Mouse (Mus musculus) heart, postnatal 0 days (tissue): ENCODE data around the gene Mttp. TPM values are rescaled to one million over a fixed set of nuclear protein-coding genes. Genes with fewer than 3 reads are reported as not detected.
A peak's percentile ranks its signal among the peaks of the same experiment; 100 is the strongest.

ENCODE experiments used
- ATAC-seq: fragments of 200-750 bp; cut with Nextera tagmentation; 2 replicates; pipeline ENCODE4 v1.8.0; 2017; ENCODE audit warnings: low read depth, moderate number of reproducible peaks, moderate library complexity; ENCODE audit not compliant: insufficient read depth
- DNase-seq: peaks from one replicate; pipeline ENCODE4 v3.0.0-alpha.2; 2016; ENCODE audit warnings: low spot score
- H3K27ac ChIP-seq: fragments of 300-500 bp; sonication (generic); 2 replicates; pipeline ENCODE4 v1.5.1; 2014; ENCODE audit warnings: low read depth, mild to moderate bottlenecking
- H3K27me3 ChIP-seq: fragments of 300-500 bp; sonication (generic); 2 replicates; pipeline ENCODE4 v1.6.1; 2014; ENCODE audit warnings: low read length, mixed read lengths; ENCODE audit not compliant: control insufficient read depth, insufficient read depth
- H3K36me3 ChIP-seq: fragments of 300-500 bp; sonication (generic); replicated peaks from 2 replicates; pipeline ENCODE4 v1.6.1; 2014; ENCODE audit warnings: low read length, mixed read lengths; ENCODE audit not compliant: control insufficient read depth, insufficient read depth
- H3K4me1 ChIP-seq: fragments of 300-500 bp; sonication (generic); 2 replicates; pipeline ENCODE4 v1.6.1; 2014; ENCODE audit warnings: antibody characterized with exemption; ENCODE audit not compliant: control insufficient read depth, insufficient read depth
- H3K4me2 ChIP-seq: fragments of 300-500 bp; sonication (generic); 2 replicates; pipeline ENCODE4 v1.6.1; 2014; ENCODE audit warnings: low read depth, mild to moderate bottlenecking, low read length, moderate library complexity
- H3K4me3 ChIP-seq: fragments of 300-500 bp; sonication (generic); 2 replicates; pipeline ENCODE4 v1.5.1; 2014; ENCODE audit warnings: low read depth, low read length
- H3K9ac ChIP-seq: fragments of 300-500 bp; sonication (generic); replicated peaks from 2 replicates; pipeline ENCODE4 v1.6.1; 2014; ENCODE audit warnings: low read depth, low read length, mixed read lengths
- H3K9me3 ChIP-seq: fragments of 300-500 bp; sonication (generic); replicated peaks from 2 replicates; pipeline ENCODE4 v1.6.1; 2016; ENCODE audit warnings: low read length; ENCODE audit not compliant: control insufficient read depth
- CTCF ChIP-seq: IDR thresholded peaks from 2 replicates; pipeline ENCODE4 v1.5.1; 2016; ENCODE audit warnings: antibody characterized with exemption, control low read depth, low read depth
- EP300 ChIP-seq: IDR thresholded peaks from 2 replicates; pipeline ENCODE4 v1.6.1; 2016; ENCODE audit warnings: antibody characterized with exemption, low read depth
- WGBS: fragments of 180-500 bp; shearing (Covaris S2); extraction: QIAGEN DNeasy Blood & Tissue Kit; methylation state at CpG from one replicate; pipeline ENCODE4 v1.1.7; 2014; 5-methylcytosine and 5-hydroxymethylcytosine counted together
- polyA plus RNA-seq: library from polyadenylated mRNA; unstranded; fragments of >200 nt; fragmentation: Nextera tagmentation; extraction: Ambion mirVana; gene quantifications from 2 replicates; pipeline ENCODE4 v1.2.1, GENCODE M21; 2015
- total RNA-seq: library from RNA; depleted of rRNA; stranded (reverse); fragments of >200 nt; gene quantifications from 2 replicates; pipeline ENCODE4 v1.2.3, GENCODE M21; 2014; ENCODE audit warnings: low replicate concordance

Mttp gene
- total and polyA plus RNA-seq, 2 experiments from 2014 or later = 3.9 to 5.9 TPM

GRCm38 (mm10) chr3:138071476-138072073, 73.2 kb downstream of the Mttp start:
- no peak for ATAC-seq
- 45% methylated on average over 10 of the region's 10 CpGs for WGBS

DNA sequence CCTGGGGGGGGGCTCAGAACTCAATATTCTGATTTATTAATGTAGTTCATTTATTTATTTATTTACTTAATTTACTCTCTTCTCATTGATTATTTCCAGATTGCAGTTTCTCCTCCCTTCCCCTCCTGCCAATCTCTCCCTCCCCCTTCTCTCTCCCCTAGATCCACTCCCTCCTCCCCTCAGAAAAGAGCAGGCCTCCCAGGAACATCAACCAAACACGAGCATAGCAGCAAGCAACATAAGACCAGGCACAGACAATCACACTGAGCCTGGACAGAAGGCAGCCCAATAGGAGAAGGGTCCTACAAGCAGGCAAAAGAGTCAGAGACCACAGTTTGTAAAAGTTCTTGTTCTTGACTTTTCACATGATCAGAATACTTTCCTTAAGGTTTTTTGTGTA, 73.8 kb downstream of the Mttp start:
- no peak for TF ChIP-seq EP300
- no peak for TF ChIP-seq CTCF
- DNase-seq (no peak), ATAC-seq (no peak)
- peak overlapping the region; percentile 95 for H3K27ac ChIP-seq
- no peaks in the 10 kb centered on the region for H3K9me3 ChIP-seq
- H3K27me3 ChIP-seq = no peaks in the 10 kb centered on the region
- H3K4me1 ChIP-seq = peaks cover 21% of the 10 kb centered on the region
- 0 out of 2 replicates have a peak, but pooled peaks cover 6% of the 10 kb centered on the region for H3K36me3 ChIP-seq
- peak overlapping the region; percentile 48 for H3K4me3 ChIP-seq
- H3K4me2 ChIP-seq = peak overlapping the region; percentile 71
- WGBS = 6% methylated on average over 1 of the region's 1 CpGs
- H3K9ac ChIP-seq = peak overlapping the region; percentile 58; the same call in 1 of the 2 replicates

More at GRCm38 (mm10) chr3:138071476-138072073, 73.2 kb downstream of the Mttp start:
- H3K27ac ChIP-seq = peak overlapping the region; percentile 95
- H3K27me3 ChIP-seq = no peaks in the 10 kb centered on the region
- peaks cover 21% of the 10 kb centered on the region for H3K4me1 ChIP-seq
- peak overlapping the region; percentile 71 for H3K4me2 ChIP-seq
- H3K9ac ChIP-seq = peak overlapping the region; percentile 31
- peak overlapping the region; percentile 48 for H3K4me3 ChIP-seq
- 0 out of 2 replicates have a peak, but pooled peaks cover 6% of the 10 kb centered on the region for H3K36me3 ChIP-seq
- TF ChIP-seq CTCF = no peak
- no peak for TF ChIP-seq EP300
- no peaks in the 10 kb centered on the region for H3K9me3 ChIP-seq
- no peak for DNase-seq

GRCm38 (mm10) chr3:138069756-138070511, 74.8 kb downstream of the Mttp start:
- Histone ChIP-seq H3K36me3 (0 out of 2 replicates have a peak, but pooled peaks cover 6% of the 10 kb centered on the region), H3K4me2 (peak overlapping the region; percentile 71)
- WGBS = 38% methylated on average over 18 of the region's 18 CpGs

GRCm38 (mm10) chr3:138068103-138068502, 76.7 kb downstream of the Mttp start:
- H3K9ac ChIP-seq = peak overlapping the region; percentile 58
- H3K4me2 ChIP-seq = peak overlapping the region; percentile 71
- DNase-seq (no peak), ATAC-seq (no peak)
- H3K36me3 ChIP-seq = no peaks in the 10 kb centered on the region
- peak overlapping the region; percentile 95 for H3K27ac ChIP-seq
- H3K27me3 ChIP-seq = no peaks in the 10 kb centered on the region
- H3K4me1 ChIP-seq = peaks cover 13% of the 10 kb centered on the region
- TF ChIP-seq CTCF (no peak), EP300 (no peak)
- H3K4me3 ChIP-seq = peak overlapping the region; percentile 48
- no peaks in the 10 kb centered on the region for H3K9me3 ChIP-seq
- 54% methylated on average over 12 of the region's 12 CpGs for WGBS

More at GRCm38 (mm10) chr3:138069756-138070511, 74.8 kb downstream of the Mttp start:
- TF ChIP-seq CTCF = no peak
- TF ChIP-seq EP300 = no peak
- Histone ChIP-seq H3K9ac (peak overlapping the region; percentile 58), H3K4me3 (peak overlapping the region; percentile 48), H3K4me1 (peaks cover 16% of the 10 kb centered on the region), H3K27ac (peak overlapping the region; percentile 95), H3K9me3 (no peaks in the 10 kb centered on the region), H3K27me3 (no peaks in the 10 kb centered on the region)
- no peak for DNase-seq
- no peak for ATAC-seq

DNA sequence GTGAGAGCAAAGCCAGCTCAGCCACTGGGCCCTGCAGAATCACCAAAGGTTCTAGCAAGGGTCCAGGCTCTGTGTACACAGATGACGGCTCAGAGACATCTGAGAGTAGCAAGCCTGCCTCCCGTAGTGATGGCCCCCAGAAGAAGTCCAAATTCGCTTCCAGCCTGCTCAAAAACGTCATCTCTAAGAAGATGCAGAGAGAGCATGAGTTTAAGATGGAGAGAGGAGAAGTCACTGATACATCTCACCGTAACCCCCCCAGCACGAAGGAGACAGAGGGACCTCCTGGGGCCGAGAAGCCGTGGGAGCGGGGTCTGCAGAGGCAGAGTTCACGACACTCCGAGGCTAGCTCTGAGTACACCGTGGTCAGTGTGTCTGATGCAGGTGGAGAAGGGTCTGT, 77.5 kb downstream of the Mttp start, which contains the start of gene Gm5105:
Gm5105 (minus strand) TSS at position 101 of the 400 bp plus-strand sequence.
- no peaks in the 10 kb centered on the region for H3K27me3 ChIP-seq
- TF ChIP-seq EP300 (no peak), CTCF (no peak)
- H3K36me3 ChIP-seq = no peaks in the 10 kb centered on the region
- no peaks in the 10 kb centered on the region for H3K9me3 ChIP-seq
- H3K4me2 ChIP-seq = peak within 1 kb of the TSS; percentile 71
- H3K4me1 ChIP-seq = peaks cover 9% of the 10 kb centered on the region
- ATAC-seq (no peak), DNase-seq (no peak)
- WGBS = 75% methylated on average over 12 of the region's 12 CpGs
- peak within 1 kb of the TSS; percentile 58 for H3K9ac ChIP-seq
- peak within 1 kb of the TSS; percentile 48 for H3K4me3 ChIP-seq
- H3K27ac ChIP-seq = peak within 1 kb of the TSS; percentile 95
